Mouse (Mus musculus) lung, embryonic 15.5 days (tissue): ENCODE data around the gene Gnat1. TPM values are rescaled to one million over a fixed set of nuclear protein-coding genes. Genes with fewer than 3 reads are reported as not detected.

Experiments
- ATAC-seq: fragments of 200-750 bp; cut with Nextera tagmentation; 2 replicates; pipeline ENCODE4 v1.8.0; 2017; ENCODE audit warnings: moderate number of reproducible peaks, borderline replicate concordance; ENCODE audit not compliant: low FRiP score, low TSS enrichment; ENCODE audit errors: extremely low read depth
- H3K27ac ChIP-seq: fragments of 300-500 bp; sonication (generic); 2 replicates; pipeline ENCODE4 v1.5.1; 2015; ENCODE audit warnings: moderate library complexity, mild to moderate bottlenecking, inconsistent platforms
- H3K27me3 ChIP-seq: fragments of 300-500 bp; sonication (generic); 2 replicates; pipeline ENCODE4 v1.6.1; 2015; ENCODE audit warnings: inconsistent platforms
- H3K36me3 ChIP-seq: fragments of 300-500 bp; sonication (generic); 2 replicates; pipeline ENCODE4 v1.6.1; 2015; ENCODE audit warnings: inconsistent platforms
- H3K4me1 ChIP-seq: fragments of 300-500 bp; sonication (generic); 2 replicates; pipeline ENCODE4 v1.6.1; 2015; ENCODE audit warnings: inconsistent platforms
- H3K4me2 ChIP-seq: fragments of 300-500 bp; sonication (generic); 2 replicates; pipeline ENCODE4 v1.6.1; 2015; ENCODE audit warnings: inconsistent platforms, mild to moderate bottlenecking, moderate library complexity
- H3K4me3 ChIP-seq: fragments of 300-500 bp; sonication (generic); 2 replicates; pipeline ENCODE4 v1.5.1; 2015; ENCODE audit warnings: mild to moderate bottlenecking, inconsistent platforms
- H3K9ac ChIP-seq: fragments of 300-500 bp; sonication (generic); 2 replicates; pipeline ENCODE4 v1.6.1; 2015; ENCODE audit warnings: inconsistent platforms
- H3K9me3 ChIP-seq: fragments of 300-500 bp; sonication (generic); 2 replicates; pipeline ENCODE4 v1.6.1; 2016; ENCODE audit warnings: inconsistent platforms
- WGBS: fragments of 180-500 bp; shearing (Covaris S2); methylation state at CpG from one replicate; pipeline ENCODE4 v1.1.7; 2015; 5-methylcytosine and 5-hydroxymethylcytosine counted together
- polyA plus RNA-seq: library from polyadenylated mRNA; unstranded; fragments of >200 nt; fragmentation: Nextera tagmentation; extraction: Ambion mirVana; gene quantifications from 2 replicates; pipeline ENCODE4 v1.2.1, GENCODE M21; 2015

The Gnat1 gene
- polyA plus RNA-seq, 1 experiment from 2014 or later = 0.54 TPM

DNA sequence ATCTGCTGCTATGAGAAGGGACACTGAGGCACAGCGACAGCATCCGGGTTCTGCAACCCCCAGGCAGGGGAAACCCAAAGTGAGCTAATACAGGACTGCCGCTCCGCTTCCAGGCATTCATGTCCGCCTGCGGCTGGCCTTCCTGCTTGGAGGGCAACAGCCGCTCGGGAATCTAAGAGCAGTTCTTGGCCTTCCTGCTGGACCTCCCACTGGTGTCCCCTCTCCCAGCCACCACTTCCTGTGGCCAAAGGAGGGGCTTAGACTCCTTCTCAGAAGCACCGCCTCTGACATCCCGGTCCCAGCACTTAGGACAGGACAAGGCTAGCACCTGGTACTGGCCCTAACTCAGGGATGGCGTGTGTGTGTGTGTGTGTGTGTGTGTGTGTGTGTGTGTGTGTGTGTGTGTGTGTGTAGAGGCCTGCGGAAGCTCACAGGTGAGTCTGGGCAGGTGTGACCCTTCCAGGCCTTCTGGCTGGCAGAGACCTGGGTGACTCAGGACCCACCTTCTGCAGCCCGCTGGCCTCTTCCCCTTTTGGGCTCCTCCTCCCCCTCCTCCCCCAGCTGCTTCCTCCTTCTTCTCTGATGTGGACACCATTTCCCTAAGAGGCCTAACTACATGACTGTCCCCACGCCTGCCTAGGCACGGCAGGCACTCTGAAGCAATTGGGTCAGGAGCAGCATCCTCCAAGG, 50.6 kb downstream of the Gnat1 start:
- peaks cover 21% of the 10 kb centered on the region for H3K36me3 ChIP-seq
- peak overlapping the region; percentile 45 for H3K4me2 ChIP-seq
- no peaks in the 10 kb centered on the region for H3K9me3 ChIP-seq
- H3K9ac ChIP-seq = no peak overlapping the region
- H3K4me3 ChIP-seq = no peak overlapping the region
- no peaks in the 10 kb centered on the region for H3K27me3 ChIP-seq
- ATAC-seq = no peak
- H3K27ac ChIP-seq = peak overlapping the region; percentile 90
- 38% methylated on average over 13 of the region's 15 CpGs for WGBS
- H3K4me1 ChIP-seq = peaks cover 89% of the 10 kb centered on the region

DNA sequence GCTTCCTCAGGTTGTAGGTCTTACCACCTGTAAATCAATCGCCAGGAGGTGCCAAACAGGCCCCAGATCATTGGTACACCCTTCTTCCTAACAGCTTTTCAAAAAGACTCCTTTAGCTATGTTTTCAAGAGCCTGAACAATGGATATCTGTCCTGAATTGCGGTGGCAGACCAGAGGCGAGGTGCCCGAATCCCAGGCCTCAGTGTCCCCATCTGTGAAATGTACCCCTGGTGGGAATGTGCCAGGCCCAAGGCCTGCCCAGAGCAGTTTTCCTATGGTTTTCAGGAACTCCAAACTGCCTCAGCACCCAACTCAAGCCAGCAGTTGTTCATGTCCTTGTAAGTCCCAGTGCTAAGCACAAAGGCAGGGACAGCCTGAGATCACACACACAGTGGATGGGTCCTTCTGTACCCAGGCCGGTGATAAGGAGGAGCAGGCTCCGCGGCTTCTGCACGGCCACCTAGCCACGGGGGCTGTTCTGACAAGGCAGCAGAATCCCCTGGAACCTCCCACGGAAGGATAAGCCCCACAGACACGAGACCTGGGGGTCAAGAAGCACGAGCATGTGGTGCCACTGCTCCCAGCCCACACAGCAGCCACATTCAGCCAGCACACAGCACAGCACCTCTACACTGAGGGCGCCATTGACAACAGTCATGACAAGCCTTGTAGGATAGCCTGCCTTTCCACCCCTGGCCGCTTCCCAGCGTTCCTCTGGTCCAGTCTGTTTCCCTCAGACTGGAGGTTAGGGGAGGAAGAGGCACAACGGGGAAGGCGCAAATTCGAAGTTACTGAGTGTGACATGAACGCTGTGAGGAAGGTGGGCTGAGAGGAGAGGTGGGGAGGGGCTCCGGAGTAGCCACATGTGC, 51.9 kb downstream of the Gnat1 start:
- Histone ChIP-seq H3K9me3 (no peaks in the 10 kb centered on the region), H3K4me3 (no peak overlapping the region), H3K36me3 (peaks cover 27% of the 10 kb centered on the region), H3K27me3 (no peaks in the 10 kb centered on the region), H3K4me1 (peaks cover 83% of the 10 kb centered on the region), H3K4me2 (peak overlapping the region; percentile 45), H3K9ac (peak overlapping the region; percentile 29), H3K27ac (peak overlapping the region; percentile 90)
- 32% methylated on average over 20 of the region's 20 CpGs for WGBS
- no peak for ATAC-seq

DNA sequence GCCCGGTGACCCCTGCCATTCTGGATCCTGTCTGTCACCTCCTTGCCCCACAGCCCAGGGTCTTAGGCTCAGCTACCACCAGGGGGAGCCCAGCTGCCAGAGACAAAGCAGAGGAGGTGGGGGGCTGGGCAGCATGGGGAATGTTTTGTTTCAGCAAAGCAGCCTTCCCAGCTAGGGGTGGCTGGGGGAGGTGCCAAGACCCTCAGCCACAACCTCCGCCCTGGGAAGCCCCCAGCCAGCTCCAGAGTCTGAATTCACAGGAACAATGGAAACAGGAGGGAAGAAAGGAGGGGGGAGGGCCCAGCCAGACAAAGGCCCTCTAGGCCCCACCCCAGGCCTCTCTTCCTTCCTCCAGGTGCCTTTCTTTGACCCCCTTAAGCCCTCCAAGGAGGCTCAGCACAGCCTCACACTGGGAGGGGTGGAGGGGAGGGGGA, 52.7 kb downstream of the Gnat1 start:
- H3K4me1 ChIP-seq = peaks cover 75% of the 10 kb centered on the region
- no peaks in the 10 kb centered on the region for H3K9me3 ChIP-seq
- H3K27me3 ChIP-seq = no peaks in the 10 kb centered on the region
- peak; percentile 68 for ATAC-seq
- peak overlapping the region; percentile 4; the same call in 1 of the 2 replicates for H3K4me3 ChIP-seq
- peak overlapping the region; percentile 90 for H3K27ac ChIP-seq
- WGBS = 4% methylated on average over 2 of the region's 2 CpGs
- H3K36me3 ChIP-seq = peaks cover 34% of the 10 kb centered on the region
- H3K9ac ChIP-seq = peak overlapping the region; percentile 42
- H3K4me2 ChIP-seq = peak overlapping the region; percentile 45

DNA sequence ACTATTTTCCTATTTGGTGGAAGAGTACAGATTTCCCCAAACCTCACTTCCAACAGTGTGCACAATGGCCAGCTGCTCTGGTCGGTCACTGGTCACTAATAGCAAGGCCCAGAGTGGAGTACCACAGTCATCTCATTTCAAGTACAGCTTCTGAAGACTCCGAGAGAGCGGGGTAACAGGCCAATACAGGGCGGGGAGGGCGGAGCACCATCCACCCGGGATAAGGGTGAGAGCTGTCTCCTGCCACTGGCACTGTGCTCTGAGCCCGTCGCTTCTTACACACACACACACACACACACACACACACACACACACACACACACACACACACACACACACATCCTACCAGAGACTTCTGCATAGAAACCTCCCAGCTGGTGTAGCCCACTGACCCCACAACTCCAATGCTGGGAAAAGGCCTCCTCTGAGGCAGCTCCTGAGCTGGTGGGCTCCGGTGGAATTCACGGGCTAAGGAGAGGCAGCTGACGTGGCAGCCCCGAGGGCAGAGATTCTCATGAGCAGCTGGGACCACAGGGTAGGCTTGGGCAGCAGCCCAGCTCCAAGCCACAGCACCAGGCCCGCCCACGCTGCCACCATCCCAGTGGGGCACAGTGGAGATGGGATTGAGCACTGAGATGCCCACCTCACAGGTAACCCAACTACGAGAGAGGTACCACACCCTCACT, 53.2 kb downstream of the Gnat1 start:
- H3K9ac ChIP-seq = peak overlapping the region; percentile 42
- peak overlapping the region; percentile 4; the same call in 1 of the 2 replicates for H3K4me3 ChIP-seq
- peak overlapping the region; percentile 45 for H3K4me2 ChIP-seq
- peak overlapping the region; percentile 90 for H3K27ac ChIP-seq
- peaks cover 34% of the 10 kb centered on the region for H3K36me3 ChIP-seq
- peaks cover 73% of the 10 kb centered on the region for H3K4me1 ChIP-seq
- no peaks in the 10 kb centered on the region for H3K9me3 ChIP-seq
- H3K27me3 ChIP-seq = no peaks in the 10 kb centered on the region
- ATAC-seq = peak; percentile 50
- WGBS = 36% methylated on average over 15 of the region's 15 CpGs

DNA sequence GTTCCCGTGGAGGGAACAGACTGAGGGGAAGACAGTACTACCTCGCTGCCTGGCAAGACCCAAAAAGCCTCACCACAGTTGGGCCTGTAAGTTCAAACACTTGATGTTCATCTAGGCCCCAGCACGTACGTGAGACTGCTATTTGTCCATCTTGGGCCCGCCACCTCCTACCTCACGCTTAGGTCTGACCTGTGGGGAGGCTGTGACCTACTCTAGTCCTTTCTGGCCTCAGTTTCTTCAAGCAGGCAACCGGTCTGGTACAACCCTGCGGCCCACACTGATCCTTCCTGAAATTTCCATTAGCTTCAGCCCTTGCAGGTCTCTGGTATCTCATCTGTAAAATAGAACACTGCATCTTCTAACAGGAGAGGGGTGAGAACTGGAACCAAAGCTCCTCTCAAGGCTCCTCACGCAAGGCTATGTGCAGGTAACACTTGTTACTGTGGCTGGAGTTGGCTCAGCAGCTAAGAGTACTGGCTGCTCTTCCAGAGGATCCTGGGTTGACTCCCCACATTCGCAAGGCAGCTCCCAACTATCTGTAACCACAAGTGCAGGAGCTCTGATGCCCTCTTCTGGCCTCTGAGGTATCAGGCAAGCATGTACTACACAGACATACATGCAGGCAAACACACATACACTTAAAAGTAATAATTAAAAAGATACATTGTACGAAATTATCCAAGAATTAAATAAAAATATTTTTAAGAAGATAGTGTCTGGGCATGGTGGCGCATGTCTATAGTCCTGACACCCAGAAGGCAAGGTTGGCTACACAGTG, 54.0 kb downstream of the Gnat1 start:
- WGBS = 85% methylated on average over 12 of the region's 12 CpGs
- ATAC-seq = no peak
- Histone ChIP-seq H3K27ac (peak overlapping the region; percentile 90), H3K36me3 (peaks cover 34% of the 10 kb centered on the region), H3K27me3 (no peaks in the 10 kb centered on the region), H3K9me3 (no peaks in the 10 kb centered on the region), H3K9ac (no peak overlapping the region), H3K4me2 (no peak overlapping the region), H3K4me3 (no peak overlapping the region), H3K4me1 (peaks cover 70% of the 10 kb centered on the region)

DNA sequence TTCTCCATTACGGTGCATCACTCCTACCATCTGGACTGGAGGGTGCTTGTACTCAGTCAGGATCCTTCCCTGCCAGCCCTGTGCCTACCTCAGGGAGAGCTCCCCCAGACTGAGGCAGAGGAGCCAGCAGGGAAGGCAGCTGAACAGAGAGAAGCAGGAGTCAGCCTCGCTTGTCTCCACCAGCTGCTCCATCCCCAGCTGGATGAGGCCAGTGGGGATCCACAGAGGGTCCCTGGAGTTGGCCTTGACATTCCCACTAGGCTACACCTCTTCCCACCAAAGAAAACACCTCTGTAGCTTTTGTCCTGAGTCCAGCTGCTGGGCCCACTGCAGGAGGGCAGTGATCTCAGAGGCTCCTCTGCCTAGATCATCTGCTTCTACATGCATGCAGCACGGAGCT, 54.6 kb downstream of the Gnat1 start:
- H3K4me1 ChIP-seq = peaks cover 70% of the 10 kb centered on the region
- H3K27ac ChIP-seq = peak overlapping the region; percentile 59; the same call in 1 of the 2 replicates
- no peak for ATAC-seq
- H3K9me3 ChIP-seq = no peaks in the 10 kb centered on the region
- no peaks in the 10 kb centered on the region for H3K27me3 ChIP-seq
- WGBS = 85% methylated on average over 3 of the region's 3 CpGs
- no peak overlapping the region for H3K9ac ChIP-seq
- no peak overlapping the region for H3K4me2 ChIP-seq
- peaks cover 40% of the 10 kb centered on the region for H3K36me3 ChIP-seq
- no peak overlapping the region for H3K4me3 ChIP-seq

DNA sequence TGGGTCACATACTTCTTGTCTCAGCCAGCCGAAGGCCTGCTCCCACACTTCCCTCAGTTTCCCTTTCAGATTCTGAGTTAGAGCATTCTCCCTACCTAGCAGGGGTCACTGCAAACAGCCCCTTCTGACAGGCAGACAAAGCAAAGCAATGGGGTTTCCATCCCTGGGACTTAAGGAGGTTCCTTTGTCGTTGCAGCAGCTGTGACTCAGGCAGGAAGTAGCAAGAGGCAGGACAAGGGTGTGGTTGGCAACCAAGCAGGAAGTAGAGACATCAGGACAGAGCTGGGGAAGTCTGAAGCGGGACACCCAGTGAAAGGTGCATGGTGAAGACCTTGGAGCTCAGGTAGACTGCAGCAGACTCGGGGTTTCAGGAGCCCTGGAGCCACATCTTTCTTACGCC, 55.0 kb downstream of the Gnat1 start:
- no peaks in the 10 kb centered on the region for H3K27me3 ChIP-seq
- H3K36me3 ChIP-seq = peaks cover 44% of the 10 kb centered on the region
- no peak overlapping the region for H3K4me2 ChIP-seq
- peaks cover 70% of the 10 kb centered on the region for H3K4me1 ChIP-seq
- WGBS = 72% methylated on average over 5 of the region's 5 CpGs
- no peak overlapping the region for H3K9ac ChIP-seq
- no peak overlapping the region for H3K4me3 ChIP-seq
- no peaks in the 10 kb centered on the region for H3K9me3 ChIP-seq
- peak overlapping the region; percentile 59; the same call in 1 of the 2 replicates for H3K27ac ChIP-seq
- no peak for ATAC-seq

Other genes starting within 250 kb of the Gnat1 start
- gene Tmem115, start 145.8 kb downstream of the Gnat1 start, polyA plus RNA-seq = 39.7 and 42.7 TPM in 2 replicates
- 26.0 and 28.4 TPM in 2 replicates for gene Cyb561d2, start 137.5 kb downstream of the Gnat1 start, polyA plus RNA-seq
- gene Nprl2, start 137.5 kb downstream of the Gnat1 start, polyA plus RNA-seq = 39.2 and 42.2 TPM in 2 replicates
- gene Zmynd10, start 132.4 kb downstream of the Gnat1 start, polyA plus RNA-seq = 6.8 TPM in 2 replicates
- 57.7 and 64.1 TPM in 2 replicates for gene Rassf1, start 128.2 kb downstream of the Gnat1 start, polyA plus RNA-seq
- 37.7 and 39.7 TPM in 2 replicates for gene Tusc2, start 116.5 kb downstream of the Gnat1 start, polyA plus RNA-seq
- gene Hyal2, start 111.8 kb downstream of the Gnat1 start, polyA plus RNA-seq = 105 and 109 TPM in 2 replicates
- gene Hyal1, start 102.8 kb downstream of the Gnat1 start, polyA plus RNA-seq = 8.4 and 9.6 TPM in 2 replicates
- gene Naa80, start 100.8 kb downstream of the Gnat1 start, polyA plus RNA-seq = 18.2 and 18.6 TPM in 2 replicates
- 0.99 and 1.4 TPM in 2 replicates for gene Hyal3, start 98.9 kb downstream of the Gnat1 start, polyA plus RNA-seq
- 40.0 and 44.2 TPM in 2 replicates for gene Ifrd2, start 92.1 kb downstream of the Gnat1 start, polyA plus RNA-seq
- gene Sema3b, start 70.5 kb downstream of the Gnat1 start, polyA plus RNA-seq = 8.2 and 9.1 TPM in 2 replicates
- 469 and 478 TPM in 2 replicates for gene Gnai2, start 44.3 kb downstream of the Gnat1 start, polyA plus RNA-seq
- 3.9 and 4.1 TPM in 2 replicates for gene Slc38a3, start 10.2 kb downstream of the Gnat1 start, polyA plus RNA-seq
- 12.3 and 13.7 TPM in 2 replicates for gene Sema3f, start 30.8 kb upstream of the Gnat1 start, polyA plus RNA-seq
- gene Rbm5, start 91.3 kb upstream of the Gnat1 start, polyA plus RNA-seq = 188 and 202 TPM in 2 replicates
- 68.7 and 74.0 TPM in 2 replicates for gene Rbm6, start 193.5 kb upstream of the Gnat1 start, polyA plus RNA-seq
- 11.0 and 12.6 TPM in 2 replicates for gene Mon1a, start 208.4 kb upstream of the Gnat1 start, polyA plus RNA-seq
- 4.4 TPM in 2 replicates for gene Mst1r, start 227.2 kb upstream of the Gnat1 start, polyA plus RNA-seq
- gene Actl11, start 248.8 kb upstream of the Gnat1 start, polyA plus RNA-seq = not detected in 2 replicates